ENCODE assay signal across 8 mouse cellular contexts in the genomic region with DNA sequence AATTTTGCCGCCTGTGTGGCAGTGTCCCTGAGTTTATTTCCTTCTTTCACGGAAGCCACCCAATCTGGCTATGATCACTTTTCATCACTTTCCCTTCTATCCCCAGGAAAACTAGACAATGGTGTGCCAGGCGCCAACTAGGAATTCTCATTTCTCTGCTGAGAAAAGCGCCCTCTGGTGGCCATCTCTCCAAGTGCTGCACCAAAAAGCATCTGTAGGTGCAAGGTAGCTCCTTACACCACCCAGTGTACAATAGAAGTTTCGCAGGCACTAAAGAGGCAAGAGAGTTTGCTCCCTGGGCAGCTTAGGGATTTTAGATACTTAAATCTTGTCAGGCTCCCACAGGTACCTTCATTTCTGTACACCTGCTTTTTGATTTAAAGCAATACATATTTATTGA. TPM values are rescaled to one million over a fixed set of nuclear protein-coding genes. Genes with fewer than 3 reads are reported as not detected.
A peak's percentile ranks its signal among the peaks of the same experiment; 100 is the strongest.
DNase-seq lines count a peak whose midpoint lies in the region; ATAC-seq and TF ChIP-seq lines count a peak whose summit lies in the region.

No protein-coding gene starts in this region.

- no peak overlapping the region for H3K4me2 ChIP-seq in forebrain, embryonic 16.5 days (ENCODE audit: low read length)
- H3K4me2 ChIP-seq in hindbrain, embryonic 14.5 days (replicated peaks) = no peak overlapping the region

- peaks cover 15% of the 10 kb centered on the region for H3K4me1 ChIP-seq in forebrain, embryonic 16.5 days (replicated peaks; ENCODE audit: control insufficient read depth, insufficient read depth, low read length)
- peaks cover 11% of the 10 kb centered on the region; the same call in 1 of the 2 replicates for H3K4me1 ChIP-seq in hindbrain, embryonic 14.5 days (replicated peaks; ENCODE audit: control insufficient read depth, insufficient read depth, low read length)
- peaks cover 36% of the 10 kb centered on the region for H3K4me1 ChIP-seq in midbrain, embryonic 10.5 days

- POLR2A ChIA-PET in Patski (lab: Charles Lee) = interaction anchor here (0.6 to 3.1 kb wide), 5 partner anchors 8 to 64 kb away, joined by 3 to 16 read pairs (median 6); no protein-coding TSS in a partner anchor

- in situ Hi-C loops in Patski (cut with MboI; ENCODE audit: low pct_unique_long_range_greater_than_20kb) = loop anchor here (25.0 kb wide), 1 partner anchor 1251 kb away; the partner anchor contains the start of genes Nab2 and Nemp1

- no peaks in the 10 kb centered on the region for H3K36me3 ChIP-seq in forebrain, embryonic 16.5 days (ENCODE audit: control insufficient read depth, insufficient read depth)
- peaks cover 20% of the 10 kb centered on the region; the same call in 1 of the 2 replicates for H3K36me3 ChIP-seq in hindbrain, embryonic 14.5 days (replicated peaks; ENCODE audit: control insufficient read depth, insufficient read depth)
- H3K36me3 ChIP-seq in midbrain, embryonic 10.5 days = peaks cover 43% of the 10 kb centered on the region

- 5% methylated on average over 5 of the region's 5 CpGs for WGBS in forebrain, embryonic 16.5 days
- 8% methylated on average over 5 of the region's 5 CpGs for WGBS in hindbrain, embryonic 14.5 days
- WGBS in midbrain, embryonic 10.5 days = 9% methylated on average over 5 of the region's 5 CpGs

- H3K9me3 ChIP-seq in forebrain, embryonic 16.5 days (ENCODE audit: control insufficient read depth, low read length) = no peaks in the 10 kb centered on the region
- H3K9me3 ChIP-seq in hindbrain, embryonic 14.5 days (ENCODE audit: control insufficient read depth, low read length) = no peaks in the 10 kb centered on the region
- no peaks in the 10 kb centered on the region for H3K9me3 ChIP-seq in midbrain, embryonic 10.5 days (replicated peaks)

- DNase-seq in Patski (ENCODE audit: low read depth, low spot score) = no peak
- peak; percentile 92 to 95 for DNase-seq in cerebellum, adult 18-20 months
- peak; percentile 97 for DNase-seq in hindbrain, embryonic 14.5 days (ENCODE audit: low spot score)
- DNase-seq in left cerebral cortex, adult 18-20 months (ENCODE audit: low spot score in 2 of 2) = peak; percentile 88 to 94
- DNase-seq in midbrain, embryonic 10.5 days (ENCODE audit: low spot score) = peak; percentile 90
- DNase-seq in right cerebral cortex, postnatal 4 days = peak; percentile 96
- peak; percentile 77 for DNase-seq in yolk sac, embryonic 10.5 days (ENCODE audit: low spot score)

- H3K9ac ChIP-seq in forebrain, embryonic 16.5 days (replicated peaks; ENCODE audit: low read depth, low read length) = no peak overlapping the region
- no peak overlapping the region for H3K9ac ChIP-seq in hindbrain, embryonic 14.5 days

- no peak overlapping the region for H3K27ac ChIP-seq in forebrain, embryonic 16.5 days (ENCODE audit: low read length)
- no peak overlapping the region for H3K27ac ChIP-seq in hindbrain, embryonic 14.5 days
- H3K27ac ChIP-seq in midbrain, embryonic 10.5 days (replicated peaks) = no peak overlapping the region

- no peak for TF ChIP-seq CTCF in Patski (IDR thresholded peaks at IDR 0.05)

- no peak overlapping the region for H3K4me3 ChIP-seq in forebrain, embryonic 16.5 days (replicated peaks; ENCODE audit: low read length)
- no peak overlapping the region for H3K4me3 ChIP-seq in hindbrain, embryonic 14.5 days (replicated peaks; ENCODE audit: low read length)
- no peak overlapping the region for H3K4me3 ChIP-seq in midbrain, embryonic 10.5 days

- CTCF ChIA-PET in Patski (lab: Charles Lee) = interaction anchor here (0.7 to 5.1 kb wide), 16 partner anchors 9 to 168 kb away, joined by 3 to 48 read pairs (median 5); partner anchors contain the start of genes Bloc1s1, Cd63, Mettl7b and Rdh5

- peak; percentile 4 for ATAC-seq in Patski
- ATAC-seq in forebrain, embryonic 16.5 days = peak; percentile 49
- ATAC-seq in hindbrain, embryonic 14.5 days (ENCODE audit: low FRiP score) = peak; percentile 35; the same call in 1 of the 2 replicates

- no peaks in the 10 kb centered on the region for H3K27me3 ChIP-seq in Patski
- H3K27me3 ChIP-seq in forebrain, embryonic 16.5 days (replicated peaks; ENCODE audit: control insufficient read depth, insufficient read depth, low read length) = no peaks in the 10 kb centered on the region
- H3K27me3 ChIP-seq in hindbrain, embryonic 14.5 days (ENCODE audit: control insufficient read depth, insufficient read depth, low read length) = 0 out of 2 replicates have a peak, but pooled peaks cover 6% of the 10 kb centered on the region
- peaks cover 36% of the 10 kb centered on the region for H3K27me3 ChIP-seq in midbrain, embryonic 10.5 days (ENCODE audit: low read depth, poor library complexity, severe bottlenecking)

RNA-seq across cellular contexts. Expression of gene Rdh5, which starts 9.5 kb away (rescaled TPM):
- 10.8 TPM for polyA plus RNA-seq in Patski (2021)
- 8.6 and 12.3 TPM in 2 replicates for polyA plus RNA-seq in forebrain, embryonic 16.5 days (2015; fragmentation: Nextera tagmentation; extraction: Ambion mirVana)
- polyA plus RNA-seq in hindbrain, embryonic 14.5 days (2014; fragmentation: Nextera tagmentation; extraction: Ambion mirVana) = 17.6 and 20.4 TPM in 2 replicates
- total RNA-seq in left cerebral cortex, adult 18-20 months (2021) = 1 to 10 TPM; 3.6 to 7.6 TPM
- 13.3 and 14.9 TPM in 2 replicates for polyA plus RNA-seq in midbrain, embryonic 10.5 days (2016; fragmentation: Nextera tagmentation; extraction: Ambion mirVana)

RNA-seq across cellular contexts. Expression of gene Bloc1s1, which starts 10.6 kb away (rescaled TPM):
- 203 TPM for polyA plus RNA-seq in Patski (2021)
- polyA plus RNA-seq in forebrain, embryonic 16.5 days (2015; fragmentation: Nextera tagmentation; extraction: Ambion mirVana) = 203 and 221 TPM in 2 replicates
- polyA plus RNA-seq in hindbrain, embryonic 14.5 days (2014; fragmentation: Nextera tagmentation; extraction: Ambion mirVana) = 228 and 269 TPM in 2 replicates
- 10 to 100 TPM; 79.8 to 82.3 TPM for total RNA-seq in left cerebral cortex, adult 18-20 months (2021)
- polyA plus RNA-seq in midbrain, embryonic 10.5 days (2016; fragmentation: Nextera tagmentation; extraction: Ambion mirVana) = 216 and 236 TPM in 2 replicates

RNA-seq across cellular contexts. Expression of gene Cd63, which starts 12.4 kb away (rescaled TPM):
- 2,035 TPM for polyA plus RNA-seq in Patski (2021)
- 119 and 137 TPM in 2 replicates for polyA plus RNA-seq in forebrain, embryonic 16.5 days (2015; fragmentation: Nextera tagmentation; extraction: Ambion mirVana)
- polyA plus RNA-seq in hindbrain, embryonic 14.5 days (2014; fragmentation: Nextera tagmentation; extraction: Ambion mirVana) = 215 and 239 TPM in 2 replicates
- total RNA-seq in left cerebral cortex, adult 18-20 months (2021) = 10 to 100 TPM; 69.1 to 71.4 TPM
- 195 and 196 TPM in 2 replicates for polyA plus RNA-seq in midbrain, embryonic 10.5 days (2016; fragmentation: Nextera tagmentation; extraction: Ambion mirVana)

RNA-seq across cellular contexts. Expression of gene Itga7, which starts 20.4 kb away (rescaled TPM):
- polyA plus RNA-seq in Patski (2021) = 20.3 TPM
- polyA plus RNA-seq in forebrain, embryonic 16.5 days (2015; fragmentation: Nextera tagmentation; extraction: Ambion mirVana) = 3.1 and 3.4 TPM in 2 replicates
- 6.2 and 7.2 TPM in 2 replicates for polyA plus RNA-seq in hindbrain, embryonic 14.5 days (2014; fragmentation: Nextera tagmentation; extraction: Ambion mirVana)
- 10 to 100 TPM; 13.5 TPM for total RNA-seq in left cerebral cortex, adult 18-20 months (2021)
- polyA plus RNA-seq in midbrain, embryonic 10.5 days (2016; fragmentation: Nextera tagmentation; extraction: Ambion mirVana) = 1.7 and 1.9 TPM in 2 replicates

RNA-seq across cellular contexts. Expression of gene Gdf11, which starts 21.7 kb away (rescaled TPM):
- polyA plus RNA-seq in Patski (2021) = 62.3 TPM
- 5.6 and 7.0 TPM in 2 replicates for polyA plus RNA-seq in forebrain, embryonic 16.5 days (2015; fragmentation: Nextera tagmentation; extraction: Ambion mirVana)
- 5.9 and 6.7 TPM in 2 replicates for polyA plus RNA-seq in hindbrain, embryonic 14.5 days (2014; fragmentation: Nextera tagmentation; extraction: Ambion mirVana)
- total RNA-seq in left cerebral cortex, adult 18-20 months (2021) = 10 to 100 TPM; 12.5 to 15.2 TPM
- polyA plus RNA-seq in midbrain, embryonic 10.5 days (2016; fragmentation: Nextera tagmentation; extraction: Ambion mirVana) = 9.5 and 10.5 TPM in 2 replicates
